In genomic region chr11:30244172-30244571, GRCm38 (mm10) we compare ENCODE assay signal across 19 mouse cellular contexts. TPM values are rescaled to one million over a fixed set of nuclear protein-coding genes. Genes with fewer than 3 reads are reported as not detected.
DNase-seq lines count a peak whose midpoint lies in the region; ATAC-seq and TF ChIP-seq lines count a peak whose summit lies in the region.
"Had no signal": no experiment of that assay in that cellular context is flagged by ENCODE, and none has a peak within 500 bp of the region (broad histone marks: within the 10 kb centered on the region; RNA-seq: fewer than 3 reads in every experiment).

No protein-coding gene starts in this region.

- no peak for TF ChIP-seq EP300 in lung, postnatal 0 days (IDR thresholded peaks at IDR 0.05)

- no peaks in the 10 kb centered on the region for H3K27me3 ChIP-seq in heart, embryonic 10.5 days (ENCODE audit: insufficient read depth, poor library complexity, severe bottlenecking)
- H3K27me3 ChIP-seq in lung, postnatal 0 days (replicated peaks; ENCODE audit: insufficient read depth, low read length): no peaks in the 10 kb centered on the region
- H3K27me3 ChIP-seq: forebrain, embryonic 12.5 days; limb, embryonic 13.5 days; liver, embryonic 12.5 days; midbrain, embryonic 15.5 days; neural tube, embryonic 15.5 days had no signal

- ATAC-seq in lung, postnatal 0 days: no peak
- ATAC-seq: activated CD4-positive, CD25-positive, alpha-beta regulatory T cell, adult 4 months; CD4-positive, CD25-positive, alpha-beta regulatory T cell, adult 4 months; liver, embryonic 12.5 days had no signal

- H3K9ac ChIP-seq in lung, postnatal 0 days (replicated peaks; ENCODE audit: low read depth): no peak overlapping the region
- H3K9ac ChIP-seq: forebrain, embryonic 12.5 days; hindbrain, embryonic 14.5 days; limb, embryonic 13.5 days; liver, embryonic 12.5 days; midbrain, embryonic 15.5 days; neural tube, embryonic 15.5 days had no signal

- no peak overlapping the region for H3K4me3 ChIP-seq in heart, embryonic 10.5 days
- H3K4me3 ChIP-seq in layer of hippocampus, adult 2 months: no peak overlapping the region
- no peak overlapping the region for H3K4me3 ChIP-seq in lung, postnatal 0 days (ENCODE audit: low read depth, low read length)
- H3K4me3 ChIP-seq: forebrain, embryonic 12.5 days; limb, embryonic 13.5 days; liver, embryonic 12.5 days; midbrain, embryonic 10.5 days; midbrain, embryonic 15.5 days; neural tube, embryonic 15.5 days had no signal

- H3K4me2 ChIP-seq in lung, postnatal 0 days (replicated peaks; ENCODE audit: low read depth, low read length): no peak overlapping the region
- H3K4me2 ChIP-seq: forebrain, embryonic 12.5 days; hindbrain, embryonic 14.5 days; limb, embryonic 13.5 days; liver, embryonic 12.5 days; midbrain, embryonic 15.5 days; neural tube, embryonic 15.5 days had no signal

- no peaks in the 10 kb centered on the region for H3K9me3 ChIP-seq in heart, embryonic 10.5 days
- H3K9me3 ChIP-seq in lung, postnatal 0 days (ENCODE audit: low read length): no peaks in the 10 kb centered on the region
- H3K9me3 ChIP-seq: forebrain, embryonic 12.5 days; limb, embryonic 13.5 days; liver, embryonic 12.5 days; midbrain, embryonic 10.5 days; midbrain, embryonic 15.5 days; neural tube, embryonic 15.5 days had no signal

- DNase-seq in heart, embryonic 10.5 days (ENCODE audit: low spot score): peak; percentile 16
- no peak for DNase-seq in heart, adult 18-20 months
- DNase-seq in layer of hippocampus, adult 2 months (ENCODE audit: low spot score in 2 of 2): no peak
- no peak for DNase-seq in layer of hippocampus, adult 9-10 months (ENCODE audit: low spot score)
- no peak for DNase-seq in lung, postnatal 0 days (ENCODE audit: low spot score)
- no peak for DNase-seq in lung, adult 18-20 months
- no peak for DNase-seq in kidney, postnatal 10 days
- DNase-seq: retina, postnatal 1 day; right cerebral cortex, postnatal 14 days; thymus, postnatal 4 days had no signal

- H3K27ac ChIP-seq in heart, embryonic 10.5 days: no peak overlapping the region
- peak overlapping the region; percentile 74 for H3K27ac ChIP-seq in layer of hippocampus, adult 2 months
- 0 out of 2 replicates have a peak overlapping the region, but pooled peaks have one; percentile 74 for H3K27ac ChIP-seq in lung, postnatal 0 days (ENCODE audit: low read length)
- H3K27ac ChIP-seq: forebrain, embryonic 12.5 days; hindbrain, embryonic 14.5 days; limb, embryonic 13.5 days; liver, embryonic 12.5 days; midbrain, embryonic 10.5 days; midbrain, embryonic 15.5 days had no signal

- no peak for TF ChIP-seq CTCF in layer of hippocampus, adult 2 months (conservative IDR thresholded peaks at IDR 0.05)
- TF ChIP-seq CTCF in lung, postnatal 0 days (IDR thresholded peaks at IDR 0.05): no peak

- 54% methylated on average over 1 of the region's 1 CpGs for WGBS in heart, embryonic 10.5 days
- 22% methylated on average over 1 of the region's 1 CpGs for WGBS in lung, postnatal 0 days

- H3K36me3 ChIP-seq in heart, embryonic 10.5 days: peaks cover 8% of the 10 kb centered on the region; the same call in 1 of the 2 replicates
- no peaks in the 10 kb centered on the region for H3K36me3 ChIP-seq in lung, postnatal 0 days (ENCODE audit: insufficient read depth, low read length)
- H3K36me3 ChIP-seq: forebrain, embryonic 12.5 days; liver, embryonic 12.5 days; midbrain, embryonic 10.5 days; midbrain, embryonic 15.5 days; neural tube, embryonic 15.5 days had no signal

- H3K4me1 ChIP-seq in heart, embryonic 10.5 days: peaks cover 67% of the 10 kb centered on the region
- H3K4me1 ChIP-seq in lung, postnatal 0 days (ENCODE audit: insufficient read depth, low read depth, low read length): peaks cover 31% of the 10 kb centered on the region

RNA-seq across cellular contexts. Expression of gene Sptbn1, which starts 23.8 kb away (rescaled TPM):
- polyA plus RNA-seq in heart, embryonic 10.5 days (2016; fragmentation: Nextera tagmentation; extraction: Ambion mirVana): 115 and 137 TPM in 2 replicates
- total RNA-seq in heart, adult 18-20 months (2021): 100 to 1,000 TPM; 523 to 532 TPM
- 100 to 1,000 TPM; 564 to 576 TPM for total RNA-seq in layer of hippocampus, adult 2 months (2021)
- 220 and 256 TPM in 2 replicates for polyA plus RNA-seq in lung, postnatal 0 days (2015; fragmentation: Nextera tagmentation; extraction: Ambion mirVana)
